Mouse (Mus musculus) gastrocnemius, adult 2 months (tissue): Measurements from ENCODE around the gene Itpk1. TPM values are rescaled to one million over a fixed set of nuclear protein-coding genes. Genes with fewer than 3 reads are reported as not detected.

Source experiments
- DNase-seq: peaks from one replicate; pipeline ENCODE4 v3.0.0; 2022
- H3K27ac ChIP-seq: fragments of 200-600 bp; 2 replicates; pipeline ENCODE4 v1.8.1; 2022; ENCODE audit warnings: mild to moderate bottlenecking
- H3K4me3 ChIP-seq: fragments of 200-600 bp; 2 replicates; pipeline ENCODE4 v1.8.1; 2022; ENCODE audit warnings: mild to moderate bottlenecking, moderate library complexity
- CTCF ChIP-seq: fragments of 200-600 bp; IDR thresholded peaks from 2 replicates; pipeline ENCODE4 v1.8.1; 2022; ENCODE audit warnings: antibody characterized with exemption, mild to moderate bottlenecking, moderate library complexity
- intact Hi-C: fragments of 180-260 bp; cut with DNase I; formaldehyde crosslinking; loops from one replicate; pipeline ENCODE4 v1.15.1; 2025
- total RNA-seq, 2 experiments: library from RNA; stranded (reverse); gene quantifications; 2 replicates each; pipeline ENCODE4 v1.2.3; 2021

The Itpk1 gene
- total RNA-seq, 2 experiments from 2014 or later: 6.5 to 6.6 TPM

GRCm38 (mm10) chr12:102683438-102683837 lies 21.3 kb downstream of the Itpk1 start:
- peak; percentile 8 for DNase-seq
- Histone ChIP-seq H3K27ac (peak overlapping the region; percentile 53; the same call in 1 of the 2 replicates), H3K4me3 (no peak overlapping the region)
- TF ChIP-seq CTCF: no peak
- intact Hi-C loops: no loop called here

GRCm38 (mm10) chr12:102682722-102683299 lies 21.9 kb downstream of the Itpk1 start:
- no peak for TF ChIP-seq CTCF
- Histone ChIP-seq H3K27ac (peak overlapping the region; percentile 53; the same call in 1 of the 2 replicates), H3K4me3 (no peak overlapping the region)
- intact Hi-C loops: no loop called here
- peak; percentile 85 for DNase-seq

GRCm38 (mm10) chr12:102682085-102682484 lies 22.6 kb downstream of the Itpk1 start:
- H3K27ac ChIP-seq: peak overlapping the region; percentile 24; the same call in 1 of the 2 replicates
- DNase-seq: no peak
- intact Hi-C loops: no loop called here
- no peak overlapping the region for H3K4me3 ChIP-seq
- no peak for TF ChIP-seq CTCF

GRCm38 (mm10) chr12:102681590-102681989 lies 23.1 kb downstream of the Itpk1 start:
- peak; percentile 41 for DNase-seq
- intact Hi-C loops: no loop called here
- TF ChIP-seq CTCF: peak; percentile 8; the same call in 1 of the 2 replicates
- Histone ChIP-seq H3K27ac (no peak overlapping the region), H3K4me3 (no peak overlapping the region)

- intact Hi-C loops: no loop called here
- TF ChIP-seq CTCF: no peak
- peak; percentile 16 for DNase-seq
- Histone ChIP-seq H3K27ac (peak overlapping the region; percentile 17; the same call in 1 of the 2 replicates), H3K4me3 (no peak overlapping the region)
Observed at GRCm38 (mm10) chr12:102678820-102679219, 25.9 kb downstream of the Itpk1 start.

- Histone ChIP-seq H3K4me3 (no peak overlapping the region), H3K27ac (peak overlapping the region; percentile 76)
- intact Hi-C loops: no loop called here
- no peak for TF ChIP-seq CTCF
- DNase-seq: peak; percentile 76
Observed at GRCm38 (mm10) chr12:102677089-102677488, 27.6 kb downstream of the Itpk1 start.

- peak; percentile 12 for DNase-seq
- Histone ChIP-seq H3K27ac (peak overlapping the region; percentile 51), H3K4me3 (no peak overlapping the region)
- intact Hi-C loops: no loop called here
- TF ChIP-seq CTCF: no peak
Observed at GRCm38 (mm10) chr12:102674556-102674955, 30.2 kb downstream of the Itpk1 start.

- TF ChIP-seq CTCF: no peak
- peak overlapping the region; percentile 51 for H3K27ac ChIP-seq
- no peak overlapping the region for H3K4me3 ChIP-seq
- peak; percentile 56 for DNase-seq
- intact Hi-C loops: no loop called here
Observed at GRCm38 (mm10) chr12:102674123-102674522, 30.6 kb downstream of the Itpk1 start.

GRCm38 (mm10) chr12:102672857-102673839 lies 31.6 kb downstream of the Itpk1 start:
- Histone ChIP-seq H3K27ac (peak overlapping the region; percentile 51; the same call in 1 of the 2 replicates), H3K4me3 (no peak overlapping the region)
- TF ChIP-seq CTCF: no peak
- intact Hi-C loops: no loop called here
- DNase-seq: peak; percentile 56

GRCm38 (mm10) chr12:102672176-102672575 lies 32.6 kb downstream of the Itpk1 start:
- Histone ChIP-seq H3K4me3 (no peak overlapping the region), H3K27ac (no peak overlapping the region)
- DNase-seq: peak; percentile 10
- intact Hi-C loops: no loop called here
- TF ChIP-seq CTCF: no peak

- intact Hi-C loops: no loop called here
Observed at GRCm38 (mm10) chr12:102670848-102671247, 33.9 kb downstream of the Itpk1 start.

GRCm38 (mm10) chr12:102665465-102666202 lies 39.1 kb downstream of the Itpk1 start:
- intact Hi-C loops: loop anchor here (5.0 kb wide), 1 partner anchor 33 kb away; no protein-coding TSS in a partner anchor
- DNase-seq: no peak
- no peak for TF ChIP-seq CTCF
- H3K4me3 ChIP-seq: no peak overlapping the region
- no peak overlapping the region for H3K27ac ChIP-seq

More at GRCm38 (mm10) chr12:102670848-102671247, 33.9 kb downstream of the Itpk1 start:
- no peak overlapping the region for H3K27ac ChIP-seq
- DNase-seq: peak; percentile 10
- H3K4me3 ChIP-seq: no peak overlapping the region
- no peak for TF ChIP-seq CTCF
